Mouse (Mus musculus): Measurements from ENCODE around the gene Map6. TPM values are rescaled to one million over a fixed set of nuclear protein-coding genes. Genes with fewer than 3 reads are reported as not detected.

Gene Map6
- polyA plus RNA-seq (2011; ENCODE audit: insufficient read length, low read depth, missing spikeins) = 52.9 and 77.8 TPM in 2 replicates

DNA sequence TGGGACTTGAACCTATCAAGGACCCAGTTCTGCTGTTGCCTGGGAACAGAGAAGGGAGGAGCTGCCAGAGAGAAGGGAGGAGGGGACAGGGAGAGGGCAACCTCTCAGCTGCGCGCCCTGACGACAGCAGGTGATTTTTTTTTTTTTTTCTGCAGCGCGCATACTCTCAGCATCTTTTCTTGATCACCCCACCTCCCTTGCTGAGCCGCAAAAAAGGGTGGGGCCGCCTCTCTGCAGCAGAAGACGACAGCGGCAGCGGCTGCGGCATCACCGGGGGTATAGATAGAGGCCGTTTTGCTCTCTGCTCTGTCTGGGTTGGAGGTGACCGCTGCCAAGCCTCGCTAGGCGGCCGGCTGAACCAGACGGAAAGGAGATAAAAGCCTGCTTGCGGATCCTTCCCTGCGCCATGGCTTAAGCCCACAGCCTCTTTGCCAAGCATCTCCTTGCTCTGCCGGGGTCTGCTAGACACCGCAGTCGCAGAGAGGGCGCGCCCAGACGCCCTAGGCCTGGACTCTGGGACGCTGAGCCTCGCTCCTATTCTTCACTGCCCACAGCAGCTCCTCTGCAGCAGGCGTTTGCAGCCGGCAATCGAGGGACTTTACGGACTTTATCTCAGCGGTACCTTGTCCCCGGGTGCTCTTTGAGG lies at the start of gene Map6:
Gene Map6 (plus strand): TSS at position 197 of the 646 bp plus-strand sequence.
- TF ChIP-seq POLR2A (IDR thresholded peaks at IDR 0.05; ENCODE audit: low read depth, low read length) = no peak
- no peak for TF ChIP-seq CTCF (IDR thresholded peaks at IDR 0.05; ENCODE audit: borderline replicate concordance, insufficient read depth, low read length)
- Histone ChIP-seq H3K27ac (ENCODE audit: insufficient read depth, low read length) (peak within 1 kb of the TSS; percentile 79), H3K4me3 (ENCODE audit: insufficient read depth, low read length) (peak within 1 kb of the TSS; percentile 88), H3K4me1 (ENCODE audit: control insufficient read depth, insufficient read depth, low read length) (peaks cover 9% of the 10 kb centered on the region)

DNA sequence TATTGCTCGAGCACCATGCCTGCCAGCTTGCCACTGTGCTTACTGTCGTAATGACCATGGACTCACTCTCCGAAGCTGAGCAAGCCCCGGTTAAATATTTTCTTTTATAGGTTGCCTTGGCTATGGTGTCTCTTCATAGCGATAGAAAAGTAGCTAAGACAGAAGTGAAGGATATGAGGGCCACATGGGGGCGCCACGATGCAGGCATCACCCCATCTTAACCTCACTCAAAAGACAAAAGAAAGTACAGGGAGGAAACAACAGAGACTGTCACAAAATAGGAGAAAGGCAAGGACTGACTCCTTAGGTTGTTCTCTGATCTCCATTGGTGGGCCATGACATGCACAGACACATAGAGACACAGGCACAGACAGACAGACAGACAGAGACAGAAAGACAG lies 43.0 kb upstream of the Map6 start:
- H3K4me3 ChIP-seq (ENCODE audit: insufficient read depth, low read length) = no peak overlapping the region
- no peaks in the 10 kb centered on the region for H3K4me1 ChIP-seq (ENCODE audit: control insufficient read depth, insufficient read depth, low read length)
- TF ChIP-seq CTCF (IDR thresholded peaks at IDR 0.05; ENCODE audit: borderline replicate concordance, insufficient read depth, low read length) (peak; percentile 8; the same call in 1 of the 2 replicates), POLR2A (IDR thresholded peaks at IDR 0.05; ENCODE audit: low read depth, low read length) (no peak)
- H3K27ac ChIP-seq (ENCODE audit: insufficient read depth, low read length) = no peak overlapping the region

GRCm38 (mm10) chr7:99224648-99225190 lies 42.5 kb upstream of the Map6 start:
- H3K27ac ChIP-seq (ENCODE audit: insufficient read depth, low read length) = no peak overlapping the region
- no peaks in the 10 kb centered on the region for H3K4me1 ChIP-seq (ENCODE audit: control insufficient read depth, insufficient read depth, low read length)
- no peak for TF ChIP-seq CTCF (IDR thresholded peaks at IDR 0.05; ENCODE audit: borderline replicate concordance, insufficient read depth, low read length)
- no peak for TF ChIP-seq POLR2A (IDR thresholded peaks at IDR 0.05; ENCODE audit: low read depth, low read length)
- no peak overlapping the region for H3K4me3 ChIP-seq (ENCODE audit: insufficient read depth, low read length)

GRCm38 (mm10) chr7:99225421-99225820 lies 41.8 kb upstream of the Map6 start:
- H3K27ac ChIP-seq (ENCODE audit: insufficient read depth, low read length) = no peak overlapping the region
- TF ChIP-seq CTCF (IDR thresholded peaks at IDR 0.05; ENCODE audit: borderline replicate concordance, insufficient read depth, low read length) (no peak), POLR2A (IDR thresholded peaks at IDR 0.05; ENCODE audit: low read depth, low read length) (no peak)
- H3K4me3 ChIP-seq (ENCODE audit: insufficient read depth, low read length) = no peak overlapping the region

GRCm38 (mm10) chr7:99226662-99227061 lies 40.6 kb upstream of the Map6 start:
- Histone ChIP-seq H3K27ac (ENCODE audit: insufficient read depth, low read length) (no peak overlapping the region), H3K4me3 (ENCODE audit: insufficient read depth, low read length) (no peak overlapping the region), H3K4me1 (ENCODE audit: control insufficient read depth, insufficient read depth, low read length) (no peaks in the 10 kb centered on the region)
- no peak for TF ChIP-seq CTCF (IDR thresholded peaks at IDR 0.05; ENCODE audit: borderline replicate concordance, insufficient read depth, low read length)

More at GRCm38 (mm10) chr7:99225421-99225820, 41.8 kb upstream of the Map6 start:
- no peaks in the 10 kb centered on the region for H3K4me1 ChIP-seq (ENCODE audit: control insufficient read depth, insufficient read depth, low read length)

DNA sequence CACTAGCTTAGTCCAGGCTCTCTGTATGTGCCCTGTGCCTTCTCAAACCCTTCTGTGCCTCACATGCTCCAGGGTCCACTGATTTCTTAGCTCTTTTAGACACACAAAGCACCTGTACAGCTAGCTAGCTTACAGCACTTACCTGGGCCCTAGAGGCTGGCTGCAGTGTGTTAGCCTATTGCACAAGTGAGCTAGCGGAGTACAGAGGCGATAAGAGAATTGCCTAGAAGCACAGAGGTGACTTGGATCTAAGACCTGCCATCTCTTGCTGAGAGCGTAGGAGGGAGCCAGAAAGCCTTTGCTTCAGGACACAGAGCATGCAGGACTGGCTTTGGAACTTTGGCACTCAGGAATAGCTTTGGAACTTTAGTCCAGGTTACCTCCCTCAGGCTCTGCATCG lies 40.0 kb upstream of the Map6 start:
- H3K4me1 ChIP-seq (ENCODE audit: control insufficient read depth, insufficient read depth, low read length) = no peaks in the 10 kb centered on the region
- no peak overlapping the region for H3K27ac ChIP-seq (ENCODE audit: insufficient read depth, low read length)
- TF ChIP-seq POLR2A (IDR thresholded peaks at IDR 0.05; ENCODE audit: low read depth, low read length) (no peak), CTCF (IDR thresholded peaks at IDR 0.05; ENCODE audit: borderline replicate concordance, insufficient read depth, low read length) (no peak)
- no peak overlapping the region for H3K4me3 ChIP-seq (ENCODE audit: insufficient read depth, low read length)

DNA sequence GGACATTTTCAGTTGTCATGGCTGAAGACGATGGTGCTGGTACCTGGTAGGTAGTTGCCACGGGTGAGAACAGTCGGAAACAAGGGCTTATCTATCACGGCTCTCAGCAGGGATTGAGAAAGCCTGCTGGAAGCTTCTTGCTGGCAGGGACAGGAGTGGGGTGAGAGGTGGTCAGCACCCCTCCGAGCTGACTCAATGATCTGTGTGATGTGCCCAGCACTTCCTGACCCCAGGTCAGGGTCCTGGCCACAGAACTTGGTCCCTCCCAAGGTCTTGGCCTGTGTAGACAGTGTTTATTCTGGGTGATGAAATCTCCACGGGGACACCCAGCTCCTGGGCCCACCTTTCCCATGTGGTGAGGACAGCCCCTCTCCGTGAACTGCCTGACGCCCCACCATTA lies 38.4 kb upstream of the Map6 start:
- TF ChIP-seq POLR2A (IDR thresholded peaks at IDR 0.05; ENCODE audit: low read depth, low read length) (no peak), CTCF (IDR thresholded peaks at IDR 0.05; ENCODE audit: borderline replicate concordance, insufficient read depth, low read length) (no peak)

DNA sequence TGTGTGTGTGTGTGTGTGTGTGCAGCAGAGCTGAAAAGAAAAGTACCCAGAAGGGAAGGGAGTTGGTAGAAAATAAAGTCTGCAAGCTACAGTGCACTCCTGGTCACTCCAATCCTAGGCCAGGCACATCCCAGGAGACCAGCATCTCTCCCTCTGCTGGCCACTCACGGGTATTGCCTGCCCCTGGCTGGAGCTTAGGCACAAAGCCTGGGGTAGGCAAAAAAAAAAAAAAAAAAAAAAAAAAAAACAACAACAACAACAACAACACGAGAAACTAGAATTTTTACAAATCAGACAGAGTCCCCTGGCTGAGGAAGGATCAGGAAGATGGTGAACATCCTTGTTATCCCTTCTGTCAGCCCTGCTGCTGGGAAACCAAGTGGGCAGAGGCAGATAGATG lies 37.8 kb upstream of the Map6 start:
- TF ChIP-seq CTCF (IDR thresholded peaks at IDR 0.05; ENCODE audit: borderline replicate concordance, insufficient read depth, low read length) (peak; percentile 65; the same call in 1 of the 2 replicates), POLR2A (IDR thresholded peaks at IDR 0.05; ENCODE audit: low read depth, low read length) (no peak)

More for the DNA sequence above, 38.4 kb upstream of the Map6 start:
- Histone ChIP-seq H3K4me1 (ENCODE audit: control insufficient read depth, insufficient read depth, low read length) (no peaks in the 10 kb centered on the region), H3K4me3 (ENCODE audit: insufficient read depth, low read length) (no peak overlapping the region), H3K27ac (ENCODE audit: insufficient read depth, low read length) (no peak overlapping the region)

DNA sequence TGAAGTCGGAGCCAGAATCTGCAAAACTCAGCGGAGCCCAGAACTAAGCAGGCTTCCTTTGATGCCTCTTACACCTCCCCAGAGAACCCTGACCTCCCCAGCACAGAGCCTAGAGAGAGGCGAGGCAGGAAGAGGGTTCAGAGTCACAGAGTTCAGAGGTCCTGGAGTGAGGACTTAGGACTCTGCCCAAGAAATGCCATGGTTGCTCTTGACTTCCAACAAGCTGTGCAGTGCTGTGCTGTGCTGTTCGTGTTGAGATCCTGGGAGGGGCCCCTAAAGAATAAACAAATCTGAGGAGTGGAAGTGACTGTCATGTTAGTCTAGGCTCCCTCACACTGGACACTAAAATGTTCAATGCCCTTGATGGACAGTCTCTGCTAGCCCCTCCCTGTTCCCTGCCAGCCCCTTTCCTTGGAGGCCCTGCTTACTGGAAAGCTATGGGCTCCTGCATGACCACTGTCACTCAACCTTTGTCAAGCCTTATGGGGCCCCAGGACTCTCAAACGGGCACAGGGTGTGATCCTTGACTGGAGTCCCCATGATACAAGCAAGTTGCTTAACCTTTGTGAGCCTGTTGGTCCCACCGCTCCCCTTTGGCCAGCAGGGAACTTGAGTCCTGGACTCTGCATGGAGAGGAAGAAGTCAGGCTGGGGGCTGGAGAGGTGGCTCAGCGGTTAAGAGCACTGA lies 37.0 kb upstream of the Map6 start:
- H3K4me3 ChIP-seq (ENCODE audit: insufficient read depth, low read length) = no peak overlapping the region

More for the DNA sequence above, 37.8 kb upstream of the Map6 start:
- Histone ChIP-seq H3K4me3 (ENCODE audit: insufficient read depth, low read length) (no peak overlapping the region), H3K27ac (ENCODE audit: insufficient read depth, low read length) (no peak overlapping the region), H3K4me1 (ENCODE audit: control insufficient read depth, insufficient read depth, low read length) (no peaks in the 10 kb centered on the region)

GRCm38 (mm10) chr7:99232571-99232970 lies 34.7 kb upstream of the Map6 start:
- H3K4me3 ChIP-seq (ENCODE audit: insufficient read depth, low read length) = no peak overlapping the region
- H3K4me1 ChIP-seq (ENCODE audit: control insufficient read depth, insufficient read depth, low read length) = peaks cover 3% of the 10 kb centered on the region; the same call in 1 of the 2 replicates
- H3K27ac ChIP-seq (ENCODE audit: insufficient read depth, low read length) = no peak overlapping the region
- TF ChIP-seq POLR2A (IDR thresholded peaks at IDR 0.05; ENCODE audit: low read depth, low read length) (no peak), CTCF (IDR thresholded peaks at IDR 0.05; ENCODE audit: borderline replicate concordance, insufficient read depth, low read length) (no peak)

More for the DNA sequence above, 37.0 kb upstream of the Map6 start:
- H3K4me1 ChIP-seq (ENCODE audit: control insufficient read depth, insufficient read depth, low read length) = no peaks in the 10 kb centered on the region
- TF ChIP-seq CTCF (IDR thresholded peaks at IDR 0.05; ENCODE audit: borderline replicate concordance, insufficient read depth, low read length) (no peak), POLR2A (IDR thresholded peaks at IDR 0.05; ENCODE audit: low read depth, low read length) (no peak)
- no peak overlapping the region for H3K27ac ChIP-seq (ENCODE audit: insufficient read depth, low read length)

Data from embryonic fibroblast, embryonic 13.5 days (primary cell).